Mouse (Mus musculus): ENCODE data around the gene Il9r.

GRCm38 (mm10) chr11:32161500-32161899, 38.6 kb downstream of the Il9r start:
- TF ChIP-seq POLR2A (IDR thresholded peaks at IDR 0.05; ENCODE audit: low read depth, low read length) (no peak), CTCF (IDR thresholded peaks at IDR 0.05; ENCODE audit: extremely low read depth, insufficient read depth, insufficient read length, insufficient replicate concordance) (no peak)

Measured in spleen, adult 2 months (tissue).